Comparison of ENCODE assay signal across 20 mouse cellular contexts in genomic region chr14:21602937-21603336, GRCm38 (mm10).
DNase-seq lines count a peak whose midpoint lies in the region; ATAC-seq lines count a peak whose summit lies in the region.
"Had no signal": no experiment of that assay in that cellular context is flagged by ENCODE, and none has a peak within 500 bp of the region (broad histone marks: within the 10 kb centered on the region; RNA-seq: fewer than 3 reads in every experiment).

No protein-coding gene starts in this region.

- peak; percentile 57; the same call in 1 of the 2 replicates for ATAC-seq in lung, embryonic 15.5 days (ENCODE audit: borderline replicate concordance, extremely low read depth, low FRiP score, low TSS enrichment)
- ATAC-seq in common myeloid progenitor, adult 5-6 weeks (replicated peaks; ENCODE audit: low read depth, poor library complexity, severe bottlenecking) = peak; percentile 66; the same call in 1 of the 2 replicates
- peak; percentile 75 for ATAC-seq in megakaryocyte progenitor cell, adult 5-6 weeks (replicated peaks; ENCODE audit: poor library complexity)

- no peak overlapping the region for H3K27ac ChIP-seq in lung, embryonic 15.5 days
- H3K27ac ChIP-seq: heart, embryonic 15.5 days; hindbrain, embryonic 15.5 days; kidney, postnatal 0 days; limb, embryonic 10.5 days; macrophage; neural tube, embryonic 15.5 days had no signal

- peaks cover 28% of the 10 kb centered on the region for H3K4me1 ChIP-seq in lung, embryonic 15.5 days

- H3K36me3 ChIP-seq in lung, embryonic 15.5 days = no peaks in the 10 kb centered on the region
- H3K36me3 ChIP-seq: heart, embryonic 15.5 days; hindbrain, embryonic 15.5 days; neural tube, embryonic 15.5 days had no signal

- H3K4me2 ChIP-seq in lung, embryonic 15.5 days = no peak overlapping the region
- H3K4me2 ChIP-seq: heart, embryonic 15.5 days; hindbrain, embryonic 15.5 days; midbrain, embryonic 11.5 days; neural tube, embryonic 15.5 days had no signal

- no peak overlapping the region for H3K4me3 ChIP-seq in lung, embryonic 15.5 days
- H3K4me3 ChIP-seq: heart, embryonic 15.5 days; hindbrain, embryonic 15.5 days; limb, embryonic 10.5 days; neural tube, embryonic 15.5 days had no signal

- no peaks in the 10 kb centered on the region for H3K27me3 ChIP-seq in lung, embryonic 15.5 days
- H3K27me3 ChIP-seq: heart, embryonic 15.5 days; hindbrain, embryonic 15.5 days; neural tube, embryonic 15.5 days had no signal

- H3K9ac ChIP-seq in lung, embryonic 15.5 days = no peak overlapping the region
- H3K9ac ChIP-seq: heart, embryonic 15.5 days; hindbrain, embryonic 15.5 days; neural tube, embryonic 15.5 days had no signal

- WGBS in lung, embryonic 15.5 days = 35% methylated on average over 4 of the region's 4 CpGs

- no peak for DNase-seq in lung, postnatal 10 days
- DNase-seq in thymus, postnatal 10 days (ENCODE audit: low spot score in 2 of 2) = no peak
- no peak for DNase-seq in adrenal gland, postnatal 25 days
- DNase-seq in urinary bladder, postnatal 25 days (ENCODE audit: low spot score) = no peak
- DNase-seq: adrenal gland, postnatal 36 days; cerebellum, adult 9-10 months; heart, postnatal 36 days; kidney, adult 2 months; right cerebral cortex, adult 18-20 months; right cerebral cortex, postnatal 4 days had no signal

- no peaks in the 10 kb centered on the region for H3K9me3 ChIP-seq in lung, embryonic 15.5 days
- H3K9me3 ChIP-seq: heart, embryonic 15.5 days; hindbrain, embryonic 15.5 days; limb, embryonic 10.5 days; neural tube, embryonic 15.5 days had no signal
